Mouse (Mus musculus) heart, postnatal 0 days (tissue): ENCODE measurements around the gene Col8a2.

Experiments used
- CTCF ChIP-seq: IDR thresholded peaks from 2 replicates; pipeline ENCODE4 v1.5.1; 2016; ENCODE audit warnings: antibody characterized with exemption, control low read depth, low read depth
- EP300 ChIP-seq: IDR thresholded peaks from 2 replicates; pipeline ENCODE4 v1.6.1; 2016; ENCODE audit warnings: antibody characterized with exemption, low read depth

DNA sequence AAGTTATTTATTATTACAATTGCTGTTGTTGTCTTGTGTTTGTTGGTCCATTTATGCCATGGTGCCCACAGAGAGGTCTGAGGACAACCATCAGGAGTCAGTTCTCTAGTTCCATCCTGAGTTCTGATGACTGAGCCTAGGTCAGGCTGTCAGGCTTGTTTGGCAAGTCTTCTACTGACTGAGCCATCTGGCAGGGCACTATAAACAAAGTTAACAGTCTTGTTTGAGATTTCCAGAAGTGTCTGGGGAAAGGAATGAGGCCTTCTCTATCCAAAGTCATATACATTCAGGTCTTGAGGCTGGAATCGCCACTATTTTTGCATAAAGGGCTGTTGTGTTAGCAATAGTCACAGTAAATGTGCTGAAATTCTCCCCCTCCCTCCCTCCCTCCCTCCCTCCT, 45.2 kb downstream of the Col8a2 start:
- TF ChIP-seq CTCF, result no peak
- TF ChIP-seq EP300, result no peak
